In genomic region chr6:3447404-3447803, GRCm38 (mm10) we compare ENCODE assay signal across 8 mouse cellular contexts. TPM values are rescaled to one million over a fixed set of nuclear protein-coding genes. Genes with fewer than 3 reads are reported as not detected.
DNase-seq lines count a peak whose midpoint lies in the region; ATAC-seq lines count a peak whose summit lies in the region.

No protein-coding gene starts in this region.

- H3K27me3 ChIP-seq in hindbrain, embryonic 13.5 days = no peaks in the 10 kb centered on the region

- H3K4me1 ChIP-seq in hindbrain, embryonic 13.5 days (replicated peaks) = no peaks in the 10 kb centered on the region

- no peak overlapping the region for H3K9ac ChIP-seq in hindbrain, embryonic 13.5 days

- no peaks in the 10 kb centered on the region for H3K9me3 ChIP-seq in hindbrain, embryonic 13.5 days

- no peak overlapping the region for H3K27ac ChIP-seq in hindbrain, embryonic 13.5 days

- peak; percentile 78; the same call in 1 of the 2 replicates for ATAC-seq in hindbrain, embryonic 13.5 days (ENCODE audit: low FRiP score)

- no peaks in the 10 kb centered on the region for H3K36me3 ChIP-seq in hindbrain, embryonic 13.5 days

- no peak overlapping the region for H3K4me2 ChIP-seq in hindbrain, embryonic 13.5 days

- 11% methylated on average over 5 of the region's 5 CpGs for WGBS in hindbrain, embryonic 13.5 days

- no peak overlapping the region for H3K4me3 ChIP-seq in hindbrain, embryonic 13.5 days

- DNase-seq in Muller cell, postnatal 12 days (ENCODE audit: inconsistent ontology term) = peak; percentile 63
- peak; percentile 39 for DNase-seq in cerebellum, adult 8-10 months
- peak; percentile 27 to 51 for DNase-seq in frontal cortex, postnatal 10 days (ENCODE audit: low spot score in 2 of 2)
- peak; percentile 46 to 73 for DNase-seq in layer of hippocampus, postnatal 14 days (ENCODE audit: low spot score in 2 of 2)
- peak; percentile 75 for DNase-seq in lung, postnatal 14 days
- DNase-seq in retina, embryonic 14.5 days (ENCODE audit: low spot score) = peak; percentile 82
- peak; percentile 72 for DNase-seq in thymus, postnatal 25 days

RNA-seq across cellular contexts. Expression of gene Samd9l, which starts 48.0 kb away (rescaled TPM):
- polyA plus RNA-seq in hindbrain, embryonic 13.5 days (2015; fragmentation: Nextera tagmentation; extraction: Ambion mirVana) = 0.83 and 0.88 TPM in 2 replicates
- total RNA-seq in layer of hippocampus, postnatal 14 days (2021) = 1 to 10 TPM; 2.7 to 4.7 TPM

RNA-seq across cellular contexts. Expression of gene Hepacam2, which starts 50.7 kb away (rescaled TPM):
- polyA plus RNA-seq in hindbrain, embryonic 13.5 days (2015; fragmentation: Nextera tagmentation; extraction: Ambion mirVana) = 1.5 and 1.6 TPM in 2 replicates
- under 1 TPM in 1 of 2 experiments, not detected in 1; 0.29 TPM for total RNA-seq in layer of hippocampus, postnatal 14 days (2021)

RNA-seq across cellular contexts. Expression of gene Vps50, which starts 50.8 kb away (rescaled TPM):
- polyA plus RNA-seq in hindbrain, embryonic 13.5 days (2015; fragmentation: Nextera tagmentation; extraction: Ambion mirVana) = 50.3 and 53.6 TPM in 2 replicates
- 10 to 100 TPM; 48.6 to 52.6 TPM for total RNA-seq in layer of hippocampus, postnatal 14 days (2021)
